Mouse (Mus musculus): ENCODE results near the gene Tpd52l1. TPM values are rescaled to one million over a fixed set of nuclear protein-coding genes. Genes with fewer than 3 reads are reported as not detected.
A peak's percentile ranks its signal among the peaks of the same experiment; 100 is the strongest.
"Not testable (repeated sequence)": the region's sequence is repeated elsewhere in the genome, so short reads cannot be mapped to it uniquely, and the experiment has no call there.

The Tpd52l1 gene
- polyA plus RNA-seq, 1 experiment = 25.1 TPM

- no peak overlapping the region for H3K9ac ChIP-seq (ENCODE audit: low read depth, poor library complexity, severe bottlenecking)
- H3K4me3 ChIP-seq (ENCODE audit: low read depth, low read length) = no peak overlapping the region
- no peaks in the 10 kb centered on the region for H3K27me3 ChIP-seq (ENCODE audit: control insufficient read depth, insufficient read depth, low read length, poor library complexity, severe bottlenecking)
- no peak overlapping the region for H3K27ac ChIP-seq (ENCODE audit: insufficient read depth, low read length)
- no peaks in the 10 kb centered on the region for H3K4me1 ChIP-seq (ENCODE audit: control insufficient read depth, insufficient read depth, low read length)
- no peaks in the 10 kb centered on the region for H3K36me3 ChIP-seq (ENCODE audit: control insufficient read depth, insufficient read depth, low read length, poor library complexity, severe bottlenecking)
- H3K9me3 ChIP-seq (replicated peaks; ENCODE audit: control insufficient read depth, insufficient read depth, low read length, poor library complexity, severe bottlenecking) = no peaks in the 10 kb centered on the region
- TF ChIP-seq POLR2A (IDR thresholded peaks at IDR 0.05; ENCODE audit: insufficient read depth, low read length) (no peak), EP300 (IDR thresholded peaks at IDR 0.05; ENCODE audit: insufficient read depth, low read depth, low read length) (no peak), CTCF (IDR thresholded peaks at IDR 0.05; ENCODE audit: low read depth, low read length) (no peak)
These were observed 27.8 kb downstream of the Tpd52l1 start for GRCm38 (mm10) chr10:31417956-31418355.

GRCm38 (mm10) chr10:31392990-31393389, 52.8 kb downstream of the Tpd52l1 start:
- no peaks in the 10 kb centered on the region for H3K27me3 ChIP-seq (ENCODE audit: control insufficient read depth, insufficient read depth, low read length, poor library complexity, severe bottlenecking)
- H3K4me1 ChIP-seq (ENCODE audit: control insufficient read depth, insufficient read depth, low read length) = no peaks in the 10 kb centered on the region
- no peaks in the 10 kb centered on the region for H3K9me3 ChIP-seq (replicated peaks; ENCODE audit: control insufficient read depth, insufficient read depth, low read length, poor library complexity, severe bottlenecking)
- no peak overlapping the region for H3K4me3 ChIP-seq (ENCODE audit: low read depth, low read length)
- H3K9ac ChIP-seq (ENCODE audit: low read depth, poor library complexity, severe bottlenecking) = no peak overlapping the region
- TF ChIP-seq EP300 (IDR thresholded peaks at IDR 0.05; ENCODE audit: insufficient read depth, low read depth, low read length) (no peak), CTCF (IDR thresholded peaks at IDR 0.05; ENCODE audit: low read depth, low read length) (no peak), POLR2A (IDR thresholded peaks at IDR 0.05; ENCODE audit: insufficient read depth, low read length) (no peak)
- H3K27ac ChIP-seq (ENCODE audit: insufficient read depth, low read length) = no peak overlapping the region
- no peaks in the 10 kb centered on the region for H3K36me3 ChIP-seq (ENCODE audit: control insufficient read depth, insufficient read depth, low read length, poor library complexity, severe bottlenecking)

- Histone ChIP-seq H3K4me1 (ENCODE audit: control insufficient read depth, insufficient read depth, low read length) (no peaks in the 10 kb centered on the region), H3K27me3 (ENCODE audit: control insufficient read depth, insufficient read depth, low read length, poor library complexity, severe bottlenecking) (no peaks in the 10 kb centered on the region), H3K9ac (ENCODE audit: low read depth, poor library complexity, severe bottlenecking) (no peak overlapping the region), H3K27ac (ENCODE audit: insufficient read depth, low read length) (no peak overlapping the region), H3K4me3 (ENCODE audit: low read depth, low read length) (no peak overlapping the region), H3K9me3 (replicated peaks; ENCODE audit: control insufficient read depth, insufficient read depth, low read length, poor library complexity, severe bottlenecking) (no peaks in the 10 kb centered on the region), H3K36me3 (ENCODE audit: control insufficient read depth, insufficient read depth, low read length, poor library complexity, severe bottlenecking) (no peaks in the 10 kb centered on the region)
- TF ChIP-seq CTCF (IDR thresholded peaks at IDR 0.05; ENCODE audit: low read depth, low read length) = no peak
- no peak for TF ChIP-seq POLR2A (IDR thresholded peaks at IDR 0.05; ENCODE audit: insufficient read depth, low read length)
- TF ChIP-seq EP300 (IDR thresholded peaks at IDR 0.05; ENCODE audit: insufficient read depth, low read depth, low read length) = no peak
These were observed 54.9 kb downstream of the Tpd52l1 start for GRCm38 (mm10) chr10:31390777-31391395.

GRCm38 (mm10) chr10:31388566-31388965, 57.2 kb downstream of the Tpd52l1 start:
- H3K4me1 ChIP-seq (ENCODE audit: control insufficient read depth, insufficient read depth, low read length); H3K27ac ChIP-seq (ENCODE audit: insufficient read depth, low read length); H3K36me3 ChIP-seq (ENCODE audit: control insufficient read depth, insufficient read depth, low read length, poor library complexity, severe bottlenecking); H3K9ac ChIP-seq (ENCODE audit: low read depth, poor library complexity, severe bottlenecking); H3K27me3 ChIP-seq (ENCODE audit: control insufficient read depth, insufficient read depth, low read length, poor library complexity, severe bottlenecking); H3K4me3 ChIP-seq (ENCODE audit: low read depth, low read length); H3K9me3 ChIP-seq (replicated peaks; ENCODE audit: control insufficient read depth, insufficient read depth, low read length, poor library complexity, severe bottlenecking): not testable (repeated sequence)

GRCm38 (mm10) chr10:31370200-31370599, 75.6 kb downstream of the Tpd52l1 start:
- not testable (repeated sequence) for H3K4me1 ChIP-seq (ENCODE audit: control insufficient read depth, insufficient read depth, low read length); H3K9me3 ChIP-seq (replicated peaks; ENCODE audit: control insufficient read depth, insufficient read depth, low read length, poor library complexity, severe bottlenecking); H3K9ac ChIP-seq (ENCODE audit: low read depth, poor library complexity, severe bottlenecking); H3K4me3 ChIP-seq (ENCODE audit: low read depth, low read length); H3K27me3 ChIP-seq (ENCODE audit: control insufficient read depth, insufficient read depth, low read length, poor library complexity, severe bottlenecking); H3K27ac ChIP-seq (ENCODE audit: insufficient read depth, low read length); H3K36me3 ChIP-seq (ENCODE audit: control insufficient read depth, insufficient read depth, low read length, poor library complexity, severe bottlenecking)
- TF ChIP-seq CTCF (IDR thresholded peaks at IDR 0.05; ENCODE audit: low read depth, low read length) = peak; percentile 3

GRCm38 (mm10) chr10:31359749-31360148, 86.0 kb downstream of the Tpd52l1 start:
- Histone ChIP-seq H3K9me3 (replicated peaks; ENCODE audit: control insufficient read depth, insufficient read depth, low read length, poor library complexity, severe bottlenecking) (peaks cover 11% of the 10 kb centered on the region), H3K27ac (ENCODE audit: insufficient read depth, low read length) (no peak overlapping the region), H3K4me3 (ENCODE audit: low read depth, low read length) (no peak overlapping the region), H3K9ac (ENCODE audit: low read depth, poor library complexity, severe bottlenecking) (no peak overlapping the region), H3K36me3 (ENCODE audit: control insufficient read depth, insufficient read depth, low read length, poor library complexity, severe bottlenecking) (no peaks in the 10 kb centered on the region; the same call in 1 of the 2 replicates), H3K4me1 (ENCODE audit: control insufficient read depth, insufficient read depth, low read length) (no peaks in the 10 kb centered on the region), H3K27me3 (ENCODE audit: control insufficient read depth, insufficient read depth, low read length, poor library complexity, severe bottlenecking) (no peaks in the 10 kb centered on the region)
- TF ChIP-seq EP300 (IDR thresholded peaks at IDR 0.05; ENCODE audit: insufficient read depth, low read depth, low read length) (no peak), POLR2A (IDR thresholded peaks at IDR 0.05; ENCODE audit: insufficient read depth, low read length) (no peak), CTCF (IDR thresholded peaks at IDR 0.05; ENCODE audit: low read depth, low read length) (no peak)

Measured in ES-Bruce4 (cell line).